Mouse (Mus musculus) brain, embryonic 14.5 days (tissue): Measurements from ENCODE around the gene Jup.

ENCODE experiments used
- CTCF ChIP-seq: fragments of 200-500 bp; IDR thresholded peaks from 2 replicates; pipeline ENCODE4 v1.5.1; 2012; ENCODE audit warnings: inconsistent platforms, mild to moderate bottlenecking, moderate library complexity, borderline replicate concordance; ENCODE audit not compliant: insufficient read depth, insufficient read length; ENCODE audit errors: extremely low read depth
- POLR2A ChIP-seq: fragments of 200-500 bp; IDR thresholded peaks from 2 replicates; pipeline ENCODE4 v1.6.1; 2012; ENCODE audit warnings: mild to moderate bottlenecking, inconsistent platforms, borderline replicate concordance; ENCODE audit not compliant: poor library complexity, insufficient read depth, insufficient read length, severe bottlenecking; ENCODE audit errors: extremely low read depth

DNA sequence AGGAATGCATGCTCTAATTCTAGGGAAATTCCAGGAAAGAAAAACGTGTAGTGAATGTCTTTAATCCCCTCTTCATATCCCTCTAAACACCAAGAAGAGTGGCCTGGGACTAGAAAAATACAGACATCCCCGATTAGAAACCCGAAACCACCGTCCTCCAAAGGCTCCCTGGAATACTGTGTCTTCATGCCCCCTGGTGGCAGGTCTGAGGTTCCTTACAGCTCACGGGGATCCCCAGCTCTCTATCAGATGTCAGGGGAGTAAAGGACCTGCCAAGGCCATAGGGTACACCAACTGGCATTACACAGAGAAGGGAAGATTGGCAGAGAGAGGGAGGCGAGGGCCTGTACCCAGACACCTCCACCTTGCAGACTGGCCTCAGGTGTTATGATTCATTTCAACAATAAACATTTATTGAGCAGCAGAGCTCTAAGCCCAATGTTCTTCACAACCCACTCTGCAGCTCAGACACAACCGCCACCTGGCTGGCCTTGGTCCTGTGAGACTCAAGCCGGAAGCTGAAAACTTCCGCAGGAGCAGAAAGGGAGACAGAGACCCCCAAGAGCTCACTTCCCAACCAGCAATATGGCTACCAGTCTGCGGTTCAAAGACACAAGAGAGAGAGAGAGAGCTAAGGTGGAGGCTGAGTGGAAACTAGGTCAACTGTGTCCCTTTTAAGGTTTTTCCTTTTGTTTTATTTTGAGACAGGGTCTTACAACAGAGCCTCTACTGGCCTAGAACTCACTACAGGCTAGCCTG lies 10.7 kb upstream of the Jup start:
- TF ChIP-seq CTCF = peak; percentile 76
- no peak for TF ChIP-seq POLR2A
